Mouse (Mus musculus) layer of hippocampus, adult 9-11 months (tissue): ENCODE results near the gene Prm2.

Experiments used
- DNase-seq: peaks from one replicate; pipeline ENCODE4 v3.0.0; 2022

The Prm2 gene

DNA sequence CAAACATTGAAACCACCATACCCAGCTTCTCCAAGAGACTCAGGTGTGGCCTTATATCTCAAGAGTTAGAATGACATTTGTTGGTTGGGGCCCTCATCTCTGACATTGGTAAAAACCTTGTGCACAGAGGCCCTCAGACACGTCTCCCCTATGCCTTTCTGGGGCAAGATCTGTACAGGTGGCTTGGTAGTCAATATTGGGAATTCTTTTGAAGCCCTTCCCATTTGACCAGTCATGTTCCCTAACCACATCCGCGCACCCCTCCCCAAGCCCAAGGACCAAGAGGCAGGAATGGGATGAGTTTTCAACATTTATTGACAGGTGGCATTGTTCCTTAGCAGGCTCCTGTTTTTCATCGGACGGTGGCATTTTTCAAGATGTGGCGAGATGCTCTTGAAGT, at the start of gene Prm2:
TSS of gene Prm2 (minus strand) at position 101 of the 400 bp plus-strand sequence.
- no peak for DNase-seq

DNA sequence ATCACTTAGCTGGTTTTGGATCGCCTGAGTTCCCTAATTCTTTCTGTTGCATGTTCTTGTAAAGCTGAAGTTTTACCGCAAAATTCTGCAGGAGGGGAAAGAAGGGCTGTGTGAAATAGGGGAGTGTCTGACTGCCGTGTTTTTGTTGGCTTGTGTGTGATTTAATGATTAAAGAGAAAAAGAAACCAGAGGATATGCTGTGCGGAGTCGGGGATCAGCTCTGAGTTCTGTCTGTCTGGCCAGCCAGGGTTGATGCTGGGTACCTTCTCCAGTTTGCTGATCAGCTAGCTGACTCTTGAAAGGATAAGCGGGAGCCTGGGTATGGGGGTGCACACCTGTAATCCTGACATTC, 48.4 kb upstream of the Prm2 start:
- no peak for DNase-seq

DNA sequence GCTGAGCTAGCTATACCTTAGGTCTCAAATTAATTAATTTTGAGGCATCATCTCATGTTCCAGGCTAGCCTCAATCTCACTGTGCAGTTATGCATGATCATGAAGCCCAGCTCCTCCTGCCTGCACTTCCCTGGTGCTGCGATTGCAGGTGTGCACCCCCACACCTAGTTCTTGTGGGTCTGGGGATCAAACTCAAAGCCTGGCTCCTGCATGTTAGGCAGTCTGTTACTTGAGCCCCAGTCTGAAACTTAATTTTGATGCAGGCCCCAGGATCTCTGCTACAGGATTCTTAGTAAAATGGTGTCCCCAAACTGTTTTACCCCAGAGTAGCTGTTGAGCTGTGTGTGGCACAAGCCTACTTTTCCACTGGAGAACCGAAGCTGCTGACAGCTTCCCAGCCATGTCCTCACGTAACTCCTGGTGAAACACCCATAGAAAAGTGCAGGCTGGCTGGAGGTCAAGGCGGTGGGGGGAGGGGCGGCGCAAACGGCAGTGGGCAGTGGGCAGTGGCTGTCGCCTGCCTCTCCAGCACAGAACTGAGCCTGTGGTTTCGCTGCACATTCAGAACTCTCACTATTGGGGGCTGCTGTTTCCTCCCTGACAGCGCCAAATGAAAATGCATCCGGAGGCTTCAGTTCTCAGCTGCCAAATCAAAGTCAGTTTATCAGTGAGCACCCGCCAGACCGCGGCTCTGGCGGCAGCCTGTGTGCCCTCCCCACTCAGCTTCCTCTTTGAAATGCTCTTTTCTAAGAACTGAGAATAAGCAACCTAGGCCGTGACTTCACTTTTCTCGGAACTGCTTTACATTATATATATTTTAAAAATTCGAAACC, 47.8 kb upstream of the Prm2 start:
- peak; percentile 19 for DNase-seq

DNA sequence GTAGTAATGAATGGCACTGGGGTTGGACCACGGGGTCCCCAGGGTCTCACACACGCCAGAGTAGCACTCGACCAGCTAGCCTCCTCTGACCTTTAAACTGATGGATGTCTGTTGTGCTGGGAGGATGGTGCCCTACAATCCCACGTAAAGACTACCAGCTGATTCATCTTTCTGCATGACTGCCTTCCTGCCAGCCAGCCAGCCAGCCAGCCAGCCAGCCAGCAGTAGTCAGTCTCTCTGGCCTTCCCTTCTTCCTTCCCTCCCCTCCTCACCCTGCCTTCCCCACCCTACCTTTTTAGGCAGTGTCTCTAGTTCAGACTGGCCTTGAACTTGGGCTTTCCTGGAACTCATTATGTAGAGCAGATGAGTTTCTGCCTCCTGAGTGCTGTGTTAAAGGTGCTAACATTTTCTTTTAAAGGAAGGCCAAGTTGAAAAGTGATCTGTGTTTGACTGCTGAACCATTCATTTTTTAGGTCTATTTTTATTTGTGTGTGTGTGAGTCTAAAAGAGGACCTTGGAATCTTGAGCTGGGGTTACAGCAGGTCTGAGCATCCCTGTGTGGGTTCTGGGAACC, 46.4 kb upstream of the Prm2 start:
- no peak for DNase-seq

DNA sequence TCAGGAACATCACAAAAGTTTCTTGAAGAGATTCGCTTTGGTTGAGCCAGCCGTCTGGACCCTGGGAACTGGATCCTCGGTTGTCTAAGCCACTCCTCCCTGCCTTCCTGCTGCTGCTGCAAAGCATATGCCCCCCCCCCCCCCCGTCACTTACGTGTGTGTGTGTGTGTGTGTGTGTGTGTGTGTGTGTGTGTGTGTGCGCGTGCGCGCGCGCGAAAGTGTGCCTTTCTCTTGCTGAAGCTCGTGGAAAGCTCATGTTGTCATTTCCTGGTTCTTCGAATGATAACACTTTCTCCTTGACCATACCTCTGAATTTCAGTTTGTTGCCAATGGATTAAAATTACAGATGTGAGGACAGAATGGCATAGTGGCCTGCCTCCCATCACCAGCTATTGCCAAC, 44.1 kb upstream of the Prm2 start:
- DNase-seq, result no peak

DNA sequence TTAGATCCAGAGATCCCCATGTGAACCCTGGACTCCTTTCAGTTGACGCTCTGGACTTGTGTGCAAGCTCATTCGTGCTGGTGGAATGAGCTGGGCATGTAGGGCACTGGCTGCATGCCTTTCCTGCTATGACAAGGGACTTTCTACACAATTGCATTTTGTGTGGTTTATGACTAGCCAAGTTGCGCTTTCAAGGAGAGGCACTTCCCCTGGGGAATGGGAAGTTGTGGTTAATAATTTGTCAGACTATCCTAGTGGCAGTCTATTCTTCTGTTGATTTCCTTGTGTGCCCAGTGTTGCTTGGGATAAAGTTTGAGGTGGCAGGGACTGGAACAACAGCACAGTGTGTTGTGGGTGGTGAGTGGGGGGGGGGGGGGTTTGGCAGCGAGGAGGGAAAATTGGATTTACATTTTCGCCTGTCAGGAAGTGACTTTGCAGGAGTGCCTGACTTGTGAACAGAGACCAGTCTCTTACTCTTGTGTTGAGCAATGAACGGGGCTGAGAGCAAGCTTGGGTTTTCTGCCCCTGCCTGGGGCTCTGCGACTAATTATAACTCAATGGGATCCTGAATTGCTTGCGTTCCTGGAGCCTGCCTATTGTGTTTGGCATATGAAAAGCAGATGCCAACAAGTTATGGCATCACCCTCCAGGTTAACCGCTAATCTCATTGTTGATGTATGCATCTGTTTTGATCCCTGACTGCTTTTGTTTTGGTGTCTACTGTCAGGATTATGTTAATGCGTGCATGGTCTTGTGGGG, 42.7 kb upstream of the Prm2 start:
- no peak for DNase-seq

DNA sequence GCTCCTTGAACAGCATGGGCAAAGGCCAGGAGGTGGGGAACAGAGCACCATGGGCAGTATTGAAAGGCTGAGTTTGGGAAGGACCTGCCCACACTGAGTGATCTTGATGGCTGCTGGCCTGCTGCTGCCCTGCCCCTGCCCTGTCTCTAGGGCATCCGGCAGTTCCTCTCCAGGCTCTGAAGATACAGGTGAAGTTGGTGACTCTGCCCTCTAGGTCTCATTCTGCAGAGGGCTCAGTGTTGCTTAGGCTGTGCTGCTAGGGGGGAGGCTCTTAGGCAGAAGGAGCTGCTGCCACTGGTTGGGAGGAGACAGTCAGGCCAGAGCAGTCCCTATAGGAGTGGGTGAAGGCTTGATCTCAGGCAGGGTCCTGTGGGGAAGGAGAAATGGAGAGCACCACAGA, 42.0 kb upstream of the Prm2 start:
- DNase-seq, result no peak

DNA sequence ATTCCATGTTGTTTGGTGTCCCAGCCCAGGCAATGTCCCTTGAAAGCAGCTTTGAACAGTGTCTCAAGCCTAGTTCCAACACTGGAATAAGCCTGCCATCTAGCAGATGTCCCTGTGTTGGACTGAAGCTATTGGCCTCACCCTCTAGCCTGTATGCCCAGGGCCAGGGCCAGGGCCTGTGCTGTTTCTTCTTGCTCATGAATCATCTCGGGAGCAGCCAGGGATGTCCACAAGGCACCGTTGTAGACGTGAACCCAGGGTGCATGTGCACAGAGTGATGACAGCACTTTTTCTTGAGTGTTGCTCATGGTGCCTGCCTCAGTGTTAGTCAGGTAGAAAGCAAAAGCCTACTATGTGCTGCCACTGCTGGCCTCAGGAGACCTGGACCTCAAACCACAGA, 41.3 kb upstream of the Prm2 start:
- no peak for DNase-seq

DNA sequence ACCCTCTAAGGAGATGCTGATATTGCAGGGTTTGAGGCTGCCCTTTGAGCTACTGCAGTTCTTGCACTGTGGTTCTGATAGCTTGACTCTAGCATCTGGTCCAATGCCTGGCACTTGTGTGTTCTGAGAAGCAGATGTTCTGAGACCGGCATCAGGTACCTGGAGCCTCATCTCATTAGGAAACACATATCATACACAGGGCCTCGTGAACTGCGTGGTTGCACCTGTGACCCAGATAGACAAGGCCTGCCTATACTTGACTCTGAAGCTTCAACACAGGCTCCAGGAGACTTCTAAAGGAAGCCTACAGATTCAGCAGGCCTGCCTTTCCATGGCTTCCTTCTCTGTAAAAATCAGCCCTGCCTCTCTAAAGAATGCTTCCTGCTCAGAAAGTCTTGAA, 40.5 kb upstream of the Prm2 start:
- no peak for DNase-seq

DNA sequence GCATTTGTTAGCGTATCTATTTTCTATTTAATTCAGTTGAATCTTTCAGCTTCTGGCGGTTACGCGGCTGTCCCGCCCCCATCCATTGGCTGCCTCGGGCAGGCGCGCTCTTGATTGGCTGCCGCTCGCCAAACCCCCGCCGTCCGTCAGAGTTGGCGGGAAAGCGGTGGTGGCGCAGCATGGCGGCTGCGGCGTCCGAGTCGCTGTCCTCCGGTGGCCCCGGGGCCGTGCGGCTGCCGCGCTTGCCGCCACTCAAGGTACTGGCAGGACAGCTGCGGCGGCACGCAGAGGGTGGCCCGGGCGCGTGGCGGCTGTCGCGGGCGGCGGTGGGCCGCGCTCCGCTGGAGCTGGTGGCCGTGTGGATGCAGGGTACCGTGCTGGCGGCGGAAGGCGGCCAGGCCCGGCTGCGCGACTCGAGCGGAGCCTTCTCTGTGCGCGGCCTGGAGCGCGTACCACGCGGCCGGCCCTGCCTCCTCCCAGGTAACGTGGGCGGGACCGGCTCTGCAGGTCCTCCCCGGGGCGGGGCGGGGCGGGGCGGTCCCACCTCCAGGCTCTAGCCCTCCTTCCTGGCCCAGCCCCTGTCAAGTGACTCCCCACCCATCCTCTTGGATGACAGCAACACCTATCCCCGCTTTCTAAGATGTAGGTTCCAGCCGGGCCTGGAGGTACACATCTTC, 39.1 kb upstream of the Prm2 start, which contains the start of gene Rmi2:
TSS of gene Rmi2 (plus strand) at position 149 of the 677 bp plus-strand sequence.
- peak; percentile 74 for DNase-seq

DNA sequence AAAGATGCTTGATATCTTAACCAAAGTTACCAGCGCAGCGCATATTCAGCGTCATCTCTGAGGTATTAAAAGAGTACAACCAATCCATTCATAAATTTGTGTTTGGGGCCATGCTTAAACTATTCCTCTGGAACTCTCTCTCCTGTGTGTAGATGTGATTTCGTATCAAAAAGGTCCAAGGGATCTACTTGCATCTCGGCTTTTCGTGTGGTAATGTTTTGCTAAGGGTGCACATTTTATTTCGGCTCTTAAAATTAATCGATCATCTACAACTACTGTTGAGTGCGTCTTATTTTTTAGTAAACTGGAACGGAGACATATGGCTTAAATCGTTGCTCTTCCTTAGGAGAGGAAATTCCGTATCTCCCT, 38.6 kb upstream of the Prm2 start:
- DNase-seq, result no peak

DNA sequence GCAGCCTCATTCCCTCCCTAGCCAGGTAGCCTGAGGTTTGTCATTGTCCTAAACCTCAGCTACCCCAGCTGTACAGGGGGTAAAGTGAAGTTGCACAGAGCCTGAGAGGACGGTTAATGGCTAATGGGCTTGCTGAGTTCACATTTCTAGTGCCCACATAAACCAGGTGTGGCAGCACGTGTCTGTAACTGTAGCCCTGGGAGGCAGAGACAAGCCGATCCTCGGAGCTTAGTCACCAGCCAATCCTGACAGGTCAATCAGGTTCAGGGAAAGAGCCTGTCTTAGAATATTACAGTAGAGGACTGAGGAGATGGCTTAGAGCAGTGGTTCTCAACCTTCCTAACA, 32.5 kb upstream of the Prm2 start:
- no peak for DNase-seq

DNA sequence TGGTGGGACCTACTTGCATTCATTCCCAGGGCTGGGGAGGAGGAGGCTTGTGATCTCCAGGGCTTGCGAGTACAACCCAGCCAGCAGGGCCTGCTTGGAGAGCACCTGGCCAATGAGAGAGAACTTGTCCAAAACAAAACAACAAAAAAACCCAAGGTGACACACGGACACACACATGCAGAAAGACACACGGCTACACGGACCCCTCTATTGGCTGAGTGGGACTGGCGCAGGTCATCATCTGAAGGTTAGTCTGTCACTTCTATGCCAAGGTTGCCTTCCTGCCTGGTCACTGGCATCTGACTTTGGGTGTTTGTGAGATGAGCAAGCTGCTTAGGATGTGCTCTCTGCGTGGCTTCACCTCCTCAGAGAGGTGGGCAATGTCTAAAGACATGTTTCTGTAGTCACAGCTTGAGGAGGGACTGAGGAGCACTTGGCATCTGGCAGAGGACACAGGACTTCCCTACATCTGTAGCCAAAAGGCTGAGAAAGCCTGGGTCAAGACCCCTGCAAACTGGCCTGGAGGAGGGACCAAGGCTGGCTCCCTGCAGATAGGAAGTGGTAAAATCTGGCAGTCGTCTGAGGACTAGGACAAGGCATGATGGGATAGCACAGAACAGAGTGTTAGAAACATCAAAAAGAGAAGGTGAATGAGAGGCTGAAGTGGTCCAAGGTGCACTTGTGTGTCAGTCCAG, 32.0 kb upstream of the Prm2 start:
- no peak for DNase-seq

DNA sequence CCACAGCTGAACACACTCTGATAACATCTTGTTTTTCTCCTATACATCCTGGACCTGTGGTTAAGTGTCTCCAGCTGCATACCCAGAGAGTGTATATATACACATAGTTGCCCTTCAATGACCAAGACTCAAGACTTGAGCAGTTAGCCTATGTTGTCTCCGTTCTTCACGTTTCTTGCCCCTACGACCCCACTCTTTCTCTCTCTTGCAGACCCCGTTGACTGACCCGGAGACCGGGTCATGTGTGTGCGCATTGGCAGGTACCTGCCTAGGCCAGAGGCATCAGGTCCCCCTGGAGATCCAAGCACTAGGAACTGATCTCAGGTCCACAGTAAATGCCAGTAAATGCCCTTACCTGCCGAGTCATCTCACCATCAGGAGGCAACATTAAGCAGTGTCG, 31.3 kb upstream of the Prm2 start:
- no peak for DNase-seq

DNA sequence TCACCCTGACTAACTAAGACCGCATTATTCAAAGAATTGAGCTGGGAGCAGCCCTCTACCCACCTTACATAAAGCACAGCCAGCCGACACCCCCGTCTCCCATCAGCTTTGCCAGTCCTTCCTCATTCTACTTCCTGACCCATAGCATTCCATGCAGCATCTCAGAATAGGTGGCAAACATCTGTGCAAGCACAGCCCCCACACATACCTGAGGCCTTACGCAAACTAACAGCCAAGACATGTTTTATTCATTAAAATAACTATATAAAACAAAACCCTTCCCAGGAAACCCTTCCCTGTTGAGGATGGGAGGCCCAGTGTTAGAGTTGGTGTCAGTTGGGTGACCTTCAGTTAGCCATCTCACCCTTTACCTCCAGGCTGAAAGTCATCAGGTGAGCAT, 29.9 kb upstream of the Prm2 start:
- no peak for DNase-seq

DNA sequence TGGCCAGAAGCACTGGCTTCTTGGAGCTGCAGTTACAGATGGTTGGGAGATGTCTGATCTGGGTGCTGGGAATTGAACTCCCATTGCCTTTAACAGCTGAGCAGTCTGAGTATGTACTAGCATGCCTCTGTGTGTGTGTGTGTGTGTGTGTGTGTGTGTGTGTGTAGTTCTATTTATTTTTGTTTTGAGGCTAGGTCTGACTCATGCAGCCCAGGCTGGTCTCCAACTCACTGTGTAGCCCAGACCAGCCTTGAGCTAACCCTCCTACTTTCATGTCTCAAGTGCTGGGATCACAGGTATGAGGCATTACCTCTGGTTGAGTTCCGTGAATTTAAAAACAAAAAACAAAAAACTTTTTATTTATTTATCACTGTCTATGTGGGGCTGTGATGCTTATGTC, 28.6 kb upstream of the Prm2 start:
- no peak for DNase-seq

DNA sequence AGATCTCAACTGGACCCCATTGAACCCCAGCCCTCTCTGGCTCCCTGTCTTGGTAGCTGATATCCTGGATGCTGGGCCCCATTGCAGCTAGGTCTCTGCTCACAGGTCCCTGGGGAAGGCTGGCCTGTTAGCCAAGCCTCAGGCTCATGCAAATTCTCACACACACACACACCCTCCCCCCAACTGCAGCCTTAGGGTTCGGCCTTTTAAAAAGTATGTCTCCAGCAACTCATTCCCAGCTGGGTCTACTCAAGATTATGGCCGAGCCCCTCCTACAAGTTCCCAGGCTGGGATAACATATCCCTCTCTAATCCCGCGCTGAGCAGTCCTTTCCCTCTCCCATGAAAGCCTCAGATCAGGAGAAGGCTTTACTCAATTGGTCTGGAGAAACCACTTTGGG, 25.5 kb upstream of the Prm2 start:
- DNase-seq, result no peak

DNA sequence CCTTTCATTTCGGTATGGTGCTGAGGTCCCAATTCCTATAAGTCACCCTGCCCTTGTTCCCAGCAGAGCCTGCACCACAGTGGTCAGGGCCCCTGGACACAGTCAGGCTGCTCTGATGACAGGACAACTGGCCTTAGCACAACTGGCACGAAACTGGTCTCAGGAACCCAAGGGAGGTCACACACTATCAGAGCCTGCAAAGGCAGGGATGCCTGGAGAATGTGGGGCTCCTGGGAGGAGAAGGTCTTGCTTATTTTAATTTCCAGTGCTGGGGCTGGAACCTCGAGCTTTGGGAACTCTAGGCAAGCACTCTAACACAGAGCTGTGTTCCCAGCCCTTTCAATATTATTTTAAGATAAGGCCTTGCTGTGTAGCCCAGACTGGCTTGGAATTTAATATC, 24.0 kb upstream of the Prm2 start:
- DNase-seq, result no peak

DNA sequence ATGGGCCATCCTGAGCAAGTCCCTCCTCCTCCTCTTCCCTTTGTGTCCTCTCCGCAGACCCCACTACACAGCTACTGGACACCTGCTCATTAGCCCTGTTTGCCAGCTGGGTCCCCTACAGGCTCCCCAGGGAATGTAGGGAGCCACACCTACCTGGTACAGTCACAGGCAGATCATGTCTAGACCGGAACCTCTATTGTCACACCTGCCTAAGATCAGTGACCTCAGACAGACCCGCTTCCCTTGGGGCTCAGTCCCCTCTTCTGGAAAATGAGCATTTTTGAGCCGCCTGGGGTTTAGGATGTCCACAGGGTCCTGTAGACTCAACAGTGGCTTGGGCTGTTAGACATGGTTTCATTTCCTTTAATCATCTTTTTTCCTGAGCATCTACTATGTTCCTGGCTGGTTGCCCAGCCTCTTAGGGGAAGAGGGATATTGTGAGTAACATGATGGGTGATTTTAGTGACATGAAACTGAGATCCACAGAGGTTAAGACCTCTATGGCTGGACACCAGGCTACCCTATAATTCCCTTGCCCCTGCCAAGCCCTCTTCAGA, 22.7 kb upstream of the Prm2 start:
- DNase-seq, result no peak

DNA sequence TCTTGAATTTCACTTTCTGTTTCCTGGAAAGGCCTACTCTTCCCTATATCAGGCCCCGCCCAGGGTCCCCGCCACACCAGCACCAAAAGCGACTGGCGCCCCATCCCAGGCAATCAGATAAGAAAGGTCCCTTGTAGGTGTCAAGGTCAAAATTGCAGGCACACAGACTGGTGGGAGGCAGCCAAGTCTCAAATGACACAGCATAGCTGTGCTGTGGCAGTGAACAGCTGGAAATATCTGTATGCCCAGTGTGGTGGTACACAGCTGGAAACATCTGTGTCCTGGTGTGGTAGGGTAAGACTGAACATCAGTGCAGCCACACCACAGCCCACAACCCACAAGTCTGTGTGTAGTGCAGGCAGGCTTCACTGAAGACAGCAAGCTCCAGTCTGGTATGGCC, 18.9 kb upstream of the Prm2 start:
- DNase-seq, result no peak

DNA sequence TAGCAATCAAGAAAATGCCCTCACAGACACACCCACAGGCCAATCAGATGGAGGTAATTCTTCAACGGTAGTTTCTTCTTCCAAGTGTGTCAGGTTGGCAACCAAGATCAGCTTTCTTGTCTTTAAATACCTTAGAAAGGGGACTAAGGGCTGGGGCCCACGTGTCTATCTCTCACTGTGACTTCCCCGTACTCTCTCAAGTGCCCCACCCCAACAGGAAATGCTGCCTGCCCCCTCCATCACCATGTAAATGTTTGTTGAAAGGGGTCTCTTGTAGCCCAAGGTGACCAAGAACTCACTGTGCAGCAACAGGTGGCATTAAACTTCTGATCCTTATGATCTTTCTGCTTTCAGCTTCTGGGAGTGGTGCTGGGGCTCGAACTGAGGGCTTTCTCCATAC, 17.8 kb upstream of the Prm2 start:
- DNase-seq, result no peak

DNA sequence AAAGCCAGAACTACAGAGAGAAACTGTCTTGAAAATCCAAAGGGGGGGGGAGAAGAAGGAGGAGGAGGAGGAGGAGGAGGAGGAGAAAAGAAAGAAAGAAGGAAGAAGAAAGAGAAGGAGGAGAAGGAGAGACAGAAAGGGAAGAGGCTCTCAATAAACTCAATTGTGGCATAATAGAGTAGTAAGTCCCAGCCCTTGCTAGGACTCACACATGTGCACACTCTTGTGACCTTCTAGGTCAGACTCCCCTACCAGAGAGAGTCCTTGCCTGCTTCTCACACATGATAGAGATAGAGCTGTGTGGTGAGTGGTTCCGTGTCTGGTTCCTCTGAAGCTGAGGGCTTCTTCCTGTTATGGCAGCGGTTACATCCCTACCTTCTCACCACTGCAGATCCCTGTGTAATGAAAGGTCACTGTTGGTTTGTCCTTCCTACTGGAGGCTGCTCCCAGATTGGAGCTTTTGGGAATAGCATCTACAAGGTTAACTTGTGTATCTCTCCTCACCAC, 17.0 kb upstream of the Prm2 start, which contains the start of gene Gm11172:
TSS of gene Gm11172 (plus strand) at position 51 of the 507 bp plus-strand sequence.
- DNase-seq, result no peak

DNA sequence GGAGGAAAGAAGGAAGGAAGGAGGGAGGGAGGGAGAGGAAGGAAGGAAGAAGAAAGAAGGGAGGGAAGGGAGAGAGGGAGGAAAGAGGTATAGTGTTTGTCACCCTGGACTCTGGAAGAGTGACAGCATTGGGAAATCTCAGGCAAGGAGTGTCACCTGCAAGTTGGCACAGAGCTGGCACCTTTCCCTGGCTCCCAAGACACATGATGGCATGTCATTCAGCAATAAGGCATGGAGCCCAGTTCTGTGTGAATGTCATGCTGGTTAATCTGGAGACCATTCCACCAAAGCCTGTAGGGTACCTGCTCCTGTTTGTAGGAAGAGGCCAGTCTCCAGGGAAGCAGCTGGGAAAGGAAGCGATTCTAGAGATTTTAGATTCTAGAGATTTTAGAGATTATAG, 14.4 kb upstream of the Prm2 start:
- DNase-seq, result no peak
